Mouse (Mus musculus): ENCODE measurements at regions not wholly inside any gene's neighbourhood (a gene's known extent, or its start where the extent isn't known, plus 50 kb on each side); places are given as distances from the start of the nearest gene placed in this dataset.
A peak's percentile ranks its signal among the peaks of the same experiment; 100 is the strongest.

DNA sequence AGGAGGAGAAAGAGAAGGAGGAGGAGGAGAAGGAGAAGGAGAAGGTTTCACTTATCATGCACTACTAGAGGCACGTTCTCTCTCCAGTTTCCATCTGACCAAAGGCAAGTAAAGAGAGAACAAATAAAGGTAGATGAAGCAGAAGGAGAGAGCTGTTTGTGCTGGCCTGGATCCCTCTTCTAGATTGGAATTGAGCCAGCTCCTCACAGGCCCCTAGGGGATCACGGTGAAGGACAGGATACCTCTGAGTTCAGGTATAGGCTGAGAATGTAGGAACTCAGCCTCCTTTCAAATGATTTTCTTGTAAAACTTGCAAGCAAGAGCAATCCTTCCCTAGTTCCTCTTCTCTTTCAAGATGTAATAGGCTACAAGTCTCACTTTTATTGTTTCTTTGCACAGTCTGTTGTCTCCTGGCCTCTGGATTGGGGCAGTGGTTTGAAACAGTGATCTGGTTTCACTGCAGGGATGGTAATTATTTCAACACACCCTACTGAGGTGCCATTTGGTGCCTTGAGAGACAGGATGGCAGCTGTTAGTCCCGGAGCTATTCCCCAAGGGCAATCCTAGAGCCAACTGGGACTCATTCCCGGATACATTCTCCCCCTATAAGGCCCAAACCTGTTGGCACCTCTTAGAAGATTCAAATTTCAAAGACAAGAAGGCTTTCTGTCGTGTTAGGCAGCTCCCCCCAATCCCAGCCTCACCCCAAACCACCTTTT is 134.8 kb downstream of the Gm9817 start:
- DNase-seq (ENCODE audit: inconsistent ontology term): no peak

DNA sequence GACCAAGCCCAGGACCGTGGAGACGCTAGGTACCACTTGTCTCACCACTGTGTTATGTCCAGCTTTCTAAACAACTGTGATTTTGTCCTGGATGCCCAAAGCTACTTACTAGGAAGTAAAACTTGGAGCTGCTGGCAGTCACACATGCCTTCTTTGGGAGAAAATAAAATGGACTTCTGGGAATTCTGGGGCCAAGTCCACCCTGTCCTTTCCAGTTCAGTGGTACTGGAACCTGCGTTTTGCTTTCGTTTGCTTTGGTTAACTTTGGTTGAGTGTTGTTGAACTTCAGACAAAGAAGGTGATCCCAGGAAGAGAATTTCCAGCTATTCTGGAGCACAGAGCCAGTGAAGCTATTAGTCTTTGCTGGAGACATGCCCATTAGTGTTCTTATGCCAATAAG is 139.8 kb downstream of the Gm9817 start:
- DNase-seq (ENCODE audit: inconsistent ontology term): no peak

DNA sequence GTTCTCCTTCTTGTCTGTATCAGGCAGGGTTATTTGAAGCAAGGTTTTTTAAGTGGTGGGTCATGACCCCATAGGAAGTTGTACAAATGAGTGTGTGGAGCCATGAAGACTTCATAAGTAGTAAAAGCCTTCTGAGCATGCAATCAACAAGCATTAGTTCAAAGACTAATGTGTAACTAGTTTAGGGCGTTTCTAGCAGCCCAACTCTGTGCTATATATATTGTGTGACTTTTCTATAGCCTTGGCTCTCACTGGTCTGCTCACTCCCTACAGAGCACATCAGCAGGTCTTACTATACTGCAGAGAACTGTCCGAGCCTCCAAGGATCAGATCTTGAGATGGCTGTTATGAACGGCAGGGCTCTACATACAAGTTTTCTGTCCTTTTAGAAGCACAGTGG is 141.2 kb downstream of the Gm9817 start:
- no peak for DNase-seq (ENCODE audit: inconsistent ontology term)

DNA sequence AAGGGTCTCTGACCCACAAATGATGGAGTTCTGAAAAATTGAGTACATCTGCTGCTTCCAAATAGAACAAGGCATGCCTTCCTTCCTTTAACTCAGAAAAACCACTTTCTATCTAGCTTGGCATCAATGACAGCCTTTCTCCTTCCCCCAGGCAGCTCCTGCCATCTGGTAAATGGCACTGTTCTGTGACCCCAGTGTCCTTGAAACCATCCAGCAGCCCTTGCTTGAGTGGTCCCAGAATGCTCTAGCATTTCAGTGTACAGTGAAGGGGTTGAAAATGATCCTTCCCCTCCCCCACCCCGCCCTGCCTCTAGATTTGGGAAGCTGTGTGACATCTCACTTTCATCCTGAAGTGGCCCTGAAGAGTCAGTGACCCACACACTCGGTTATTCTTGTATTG is 152.3 kb downstream of the Gm9817 start:
- no peak for DNase-seq (ENCODE audit: inconsistent ontology term)

DNA sequence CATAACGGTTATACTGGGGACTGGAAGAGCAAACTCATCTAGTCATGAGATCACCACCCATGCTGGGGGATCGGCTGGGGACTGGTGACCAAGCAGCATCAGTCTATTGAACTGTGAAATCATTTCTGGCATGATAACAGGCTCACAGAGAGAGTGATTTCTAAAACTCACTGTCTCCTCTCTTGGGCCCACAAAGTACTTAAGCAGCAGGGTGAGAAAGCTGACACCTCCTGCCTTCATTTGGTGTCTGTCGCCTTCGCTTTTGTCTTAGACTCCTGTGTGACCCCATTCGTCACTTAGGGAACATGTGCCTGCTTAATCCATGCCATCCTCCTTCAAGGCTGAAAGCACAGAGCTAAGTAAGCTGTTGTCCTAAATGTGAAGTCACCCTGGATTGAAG is 154.3 kb upstream of the Mylip start:
- peak; percentile 11 for DNase-seq (ENCODE audit: inconsistent ontology term)

DNA sequence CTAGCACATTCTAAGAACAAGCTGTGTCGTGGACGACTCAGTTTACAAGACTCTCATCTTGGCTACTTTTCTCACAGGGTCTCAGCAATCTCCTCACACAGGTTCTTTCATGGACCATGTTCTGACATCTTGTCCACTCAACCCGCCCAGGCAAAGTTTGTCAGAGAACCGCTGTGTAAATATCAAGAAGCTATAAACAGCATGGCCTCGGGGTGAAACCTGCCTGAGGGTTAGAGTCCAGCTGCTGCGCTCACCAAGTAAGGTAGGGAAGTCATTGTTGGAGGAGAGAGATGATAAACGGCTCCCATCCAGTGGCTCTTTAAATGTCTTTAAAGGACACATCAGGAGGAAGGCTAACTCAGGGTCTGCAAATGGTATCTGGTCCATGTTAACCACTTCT is 151.3 kb upstream of the Mylip start:
- DNase-seq (ENCODE audit: inconsistent ontology term): no peak

DNA sequence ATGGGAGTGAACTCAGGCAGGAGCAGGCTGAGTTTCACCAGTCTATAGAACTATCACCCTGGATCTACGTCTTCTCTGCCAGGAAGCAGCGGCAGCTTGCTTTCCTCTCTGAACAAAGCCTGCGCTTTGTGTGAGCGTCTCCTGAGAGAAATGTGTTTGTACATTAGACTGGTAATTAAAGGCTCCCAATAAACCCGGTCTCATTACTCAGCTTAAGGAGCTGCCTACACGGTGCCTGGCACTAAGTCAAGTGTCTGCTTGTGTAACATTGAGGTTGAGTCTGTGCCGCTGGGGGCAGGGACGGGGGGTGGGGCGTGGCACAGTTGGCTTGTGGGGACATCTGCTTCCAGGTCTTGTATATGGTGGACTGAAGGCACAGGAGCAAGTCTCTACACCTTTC is 150.4 kb upstream of the Mylip start:
- peak; percentile 64 for DNase-seq (ENCODE audit: inconsistent ontology term)

DNA sequence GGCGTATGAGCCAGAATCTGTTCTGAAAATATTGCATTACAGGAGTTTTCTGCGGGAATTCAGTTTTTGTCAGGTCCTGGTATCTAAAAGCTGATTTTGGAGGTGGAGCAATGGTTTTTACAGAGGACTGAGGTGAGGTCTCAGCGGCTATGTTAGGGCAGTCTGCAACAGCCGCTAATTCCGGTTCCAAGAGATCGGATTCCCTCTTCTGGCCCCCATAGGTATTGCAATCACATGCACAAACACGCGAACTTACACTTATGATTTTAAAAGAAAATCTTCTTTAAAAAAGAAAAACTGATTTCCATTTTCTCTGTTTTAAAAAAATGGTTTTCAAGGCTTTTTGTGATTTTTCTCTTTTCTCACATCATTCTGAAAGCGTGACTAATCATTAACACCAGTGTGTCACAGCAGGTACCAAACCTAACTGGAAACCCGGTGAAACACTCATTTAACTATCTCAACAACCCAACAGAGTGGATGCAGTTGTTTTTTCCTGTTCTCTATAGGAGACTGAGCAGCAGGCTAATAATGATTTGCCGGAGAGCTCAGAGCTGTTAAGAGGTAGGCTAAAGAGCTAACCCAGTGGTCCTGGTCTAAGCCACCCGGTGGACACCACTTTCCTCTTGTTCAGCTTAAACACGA is 149.4 kb upstream of the Mylip start:
- DNase-seq (ENCODE audit: inconsistent ontology term): no peak

DNA sequence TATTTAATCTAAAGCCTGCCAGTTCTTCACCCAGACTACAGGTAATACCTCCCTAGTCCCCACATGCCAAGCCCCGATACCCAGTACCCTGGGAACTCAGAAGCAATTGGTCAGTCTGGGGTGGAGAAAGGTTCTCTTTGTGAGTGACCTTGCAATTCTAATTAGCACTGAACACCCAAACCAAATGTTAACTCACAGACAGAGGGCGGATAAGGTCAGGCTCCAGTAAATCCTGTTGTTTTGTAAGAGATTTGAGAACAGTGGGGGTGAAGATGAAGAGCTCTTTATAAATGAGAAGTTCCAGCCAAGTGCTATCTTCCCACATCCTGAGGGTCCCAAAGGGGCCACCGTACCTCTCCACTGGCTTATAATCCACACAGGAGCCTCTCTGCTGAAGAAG is 147.3 kb upstream of the Mylip start:
- no peak for DNase-seq (ENCODE audit: inconsistent ontology term)

DNA sequence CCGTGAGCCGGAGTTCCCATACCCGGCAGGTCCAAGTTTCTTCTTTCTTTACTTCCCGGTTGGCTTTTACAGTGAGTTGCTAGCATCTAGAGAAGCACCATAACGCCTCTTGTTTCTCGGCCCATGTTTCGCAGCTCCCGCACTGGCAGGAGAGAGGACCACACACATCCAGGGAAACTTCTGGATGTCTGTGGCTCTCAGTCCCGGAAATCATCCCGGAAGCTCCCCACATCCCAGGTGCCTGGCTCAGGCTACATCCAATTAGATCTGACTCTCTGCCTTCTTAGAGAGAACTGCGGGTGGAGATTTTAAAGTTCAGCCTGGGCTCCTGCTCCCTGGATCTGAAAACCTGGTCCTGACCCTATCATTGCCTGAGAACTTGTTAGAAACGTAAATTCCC is 146.8 kb upstream of the Mylip start:
- DNase-seq (ENCODE audit: inconsistent ontology term): no peak

DNA sequence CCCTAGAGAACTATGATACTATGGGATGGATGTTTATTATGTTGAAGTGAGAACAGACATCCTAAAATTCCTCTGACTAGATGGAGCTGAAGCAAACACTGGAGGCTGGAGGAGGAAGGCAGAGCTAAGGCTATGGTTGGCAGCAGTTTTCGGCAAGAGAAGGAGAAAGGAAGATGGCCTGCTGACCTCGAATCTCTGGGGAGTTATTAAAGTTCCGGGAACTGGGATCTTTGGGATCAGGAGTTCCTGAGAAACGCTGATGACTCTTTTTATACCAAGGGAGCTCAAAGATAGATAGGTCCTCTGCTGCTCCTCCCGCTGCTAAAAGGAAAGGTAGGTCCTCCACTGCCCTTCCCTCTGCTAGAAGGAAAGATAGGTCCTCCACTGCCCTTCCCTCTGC is 143.9 kb upstream of the Mylip start:
- no peak for DNase-seq (ENCODE audit: inconsistent ontology term)

DNA sequence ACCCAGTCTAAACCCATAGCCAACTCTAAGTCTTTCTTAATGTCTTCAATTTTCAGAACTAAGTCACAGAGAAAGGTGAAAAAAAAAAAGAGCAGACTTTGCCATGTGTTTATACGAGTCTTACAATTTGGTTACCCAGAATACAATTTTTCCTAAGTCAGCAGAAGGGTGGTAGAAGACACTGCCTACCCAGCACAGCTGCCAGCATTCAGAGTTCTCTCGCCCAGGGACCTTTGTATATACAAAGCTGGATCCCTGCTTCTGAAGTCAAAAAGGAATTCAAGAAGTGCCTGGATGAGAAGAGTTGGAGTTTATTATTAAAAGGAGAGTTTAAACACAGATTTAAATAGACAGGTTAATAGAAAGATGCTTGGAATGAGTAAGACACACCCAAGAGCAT is 143.2 kb upstream of the Mylip start:
- no peak for DNase-seq (ENCODE audit: inconsistent ontology term)

DNA sequence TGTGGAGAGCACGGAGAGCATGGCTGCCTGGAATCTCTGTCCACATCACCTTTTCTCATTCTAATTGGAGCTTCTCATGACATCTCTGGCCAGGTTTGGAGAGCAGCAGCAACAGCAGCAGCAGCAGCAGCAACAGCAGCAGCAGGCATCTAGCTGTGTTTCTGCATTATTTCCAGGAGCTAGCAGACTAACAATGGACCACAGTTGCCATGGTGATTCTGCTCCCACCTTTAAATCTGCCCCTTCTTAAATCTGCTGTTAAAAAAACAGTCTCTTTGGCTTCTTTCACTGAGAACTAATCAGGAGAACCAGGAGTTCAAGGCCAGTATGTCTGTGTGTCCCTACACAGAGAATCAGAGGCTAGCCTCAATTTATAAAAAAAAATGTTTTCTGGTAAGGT is 139.5 kb upstream of the Mylip start:
- no peak for DNase-seq (ENCODE audit: inconsistent ontology term)

DNA sequence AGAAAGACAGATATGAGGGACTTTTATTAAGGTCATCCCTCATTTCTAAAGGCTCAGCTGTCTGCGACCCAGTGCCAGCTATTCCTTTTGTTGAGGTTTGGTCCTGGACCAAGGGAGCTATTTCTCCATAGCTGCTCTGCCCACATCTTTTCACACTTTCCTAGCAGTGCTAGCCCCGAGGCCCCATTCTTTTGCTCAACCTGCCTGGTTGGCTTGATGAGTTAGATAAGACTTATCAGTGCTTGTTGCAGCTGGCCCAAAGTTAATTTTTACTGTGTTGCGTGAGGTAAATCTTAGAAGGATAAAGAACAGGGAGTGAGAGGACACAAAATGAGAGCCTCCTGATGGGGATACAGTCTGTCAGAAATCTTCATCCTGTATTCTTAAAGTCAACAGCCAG is 138.5 kb upstream of the Mylip start:
- peak; percentile 50 for DNase-seq (ENCODE audit: inconsistent ontology term)

DNA sequence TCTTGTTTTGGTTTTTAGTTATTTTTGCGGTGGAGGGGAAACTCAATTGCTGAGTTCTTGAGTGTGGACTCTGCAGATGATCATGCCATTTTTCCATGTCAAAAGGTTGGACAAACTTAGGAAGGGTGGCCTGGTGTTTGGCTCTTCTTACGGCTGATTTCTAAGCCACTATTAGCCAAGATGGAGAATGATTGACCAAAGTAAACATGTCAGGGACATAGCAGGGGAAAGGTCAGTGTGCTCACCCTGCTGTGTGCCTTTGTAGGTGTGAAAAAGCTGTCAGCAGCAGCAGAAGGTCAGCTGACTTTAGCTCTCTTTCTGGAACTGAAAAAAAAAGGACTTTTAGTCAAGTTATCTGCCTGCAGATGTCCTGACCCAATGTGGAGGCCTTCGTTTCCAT is 137.4 kb upstream of the Mylip start:
- no peak for DNase-seq (ENCODE audit: inconsistent ontology term)

DNA sequence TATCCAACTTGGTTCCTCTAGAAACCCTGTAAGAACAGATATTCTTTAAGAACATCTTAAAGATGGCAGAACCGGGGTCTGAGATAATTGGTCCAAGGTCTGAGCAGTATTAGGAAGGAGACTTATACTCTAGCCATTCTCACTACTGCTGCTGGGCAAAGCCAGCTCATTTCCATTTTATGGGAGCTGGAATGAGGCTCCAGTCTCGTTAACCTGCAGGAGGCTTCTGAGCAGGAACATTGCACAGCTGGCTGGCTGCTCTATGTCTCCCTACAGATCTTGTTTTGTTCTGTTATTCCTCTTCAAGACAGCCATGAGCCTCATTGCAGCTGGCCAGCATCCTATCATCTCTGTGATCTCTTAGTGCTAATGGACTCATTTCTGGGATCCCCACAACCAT is 136.3 kb upstream of the Mylip start:
- no peak for DNase-seq (ENCODE audit: inconsistent ontology term)

DNA sequence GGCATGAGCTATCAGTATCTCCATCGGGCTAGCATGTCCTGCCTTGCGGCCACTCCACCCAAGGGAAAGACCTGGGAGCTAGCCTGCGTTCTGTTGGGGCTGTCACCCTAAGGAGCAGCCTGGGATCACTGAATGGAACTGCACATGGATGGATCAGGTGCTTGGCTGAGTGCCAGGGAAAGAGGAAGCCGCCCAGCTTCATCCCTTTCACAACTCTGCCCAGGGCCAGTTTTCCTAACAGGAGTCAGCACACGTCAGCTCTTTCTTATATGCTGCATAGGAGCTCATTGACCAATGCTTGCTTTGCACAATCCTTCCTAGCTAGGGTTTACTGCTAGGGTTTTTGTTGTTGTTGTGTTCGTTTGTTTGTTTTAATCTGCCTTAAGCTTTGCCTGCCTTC is 134.3 kb upstream of the Mylip start:
- no peak for DNase-seq (ENCODE audit: inconsistent ontology term)

DNA sequence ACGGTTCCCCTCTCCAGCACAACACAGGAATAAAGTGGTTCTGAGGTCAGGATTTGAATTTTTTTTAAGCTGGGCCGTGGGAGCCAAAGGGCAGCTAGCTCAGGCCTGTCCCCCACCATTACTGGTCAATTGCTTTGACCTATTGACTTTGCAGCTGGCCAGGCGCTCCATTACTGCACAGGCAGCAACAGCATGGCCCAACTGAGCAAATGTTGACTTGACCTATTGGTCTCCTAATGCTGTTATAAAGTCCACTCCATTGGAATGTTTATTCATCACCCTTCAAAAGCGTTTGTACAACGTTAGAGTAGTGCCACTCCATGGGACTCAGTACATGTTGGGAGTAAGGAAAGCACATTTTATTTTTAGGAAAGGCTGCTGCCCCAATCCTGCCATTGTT is 127.5 kb upstream of the Mylip start:
- DNase-seq (ENCODE audit: inconsistent ontology term): no peak

DNA sequence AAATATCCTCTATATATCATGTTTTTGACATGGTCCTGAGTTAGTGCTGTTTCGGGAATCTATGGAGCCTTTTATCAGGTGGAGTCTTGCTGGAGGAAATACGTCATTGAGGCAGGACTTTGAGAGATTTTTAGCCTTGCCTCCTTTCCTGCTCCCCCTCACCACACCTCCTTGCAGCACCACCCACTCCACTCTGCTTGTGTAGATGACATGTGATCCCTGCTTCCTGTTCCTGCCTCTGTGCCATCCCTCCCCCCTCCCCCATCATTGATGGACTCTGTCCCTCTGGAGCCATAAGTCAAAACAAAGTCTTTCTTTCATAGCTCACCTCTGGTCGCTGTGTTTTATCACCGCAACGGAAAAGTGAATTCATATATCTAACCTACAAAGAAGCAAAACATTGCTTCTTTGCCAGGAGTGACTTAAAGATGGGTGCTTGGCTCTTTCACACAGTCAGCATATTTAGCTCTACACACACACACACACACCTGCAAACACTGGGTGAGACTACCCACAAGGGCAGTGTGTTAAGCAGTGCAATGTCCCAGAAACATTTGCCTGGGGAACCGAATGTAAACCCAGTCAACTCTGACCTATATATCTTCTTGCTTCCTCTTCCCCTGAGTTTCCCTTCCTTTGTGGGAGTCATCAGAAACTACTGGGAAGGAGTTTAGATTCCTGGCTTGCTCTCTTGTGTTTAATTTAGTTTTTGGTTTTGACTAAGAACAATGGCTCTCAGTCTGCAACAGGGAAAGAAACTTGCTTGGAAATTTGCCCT is 123.1 kb upstream of the Mylip start:
- no peak for DNase-seq (ENCODE audit: inconsistent ontology term)

DNA sequence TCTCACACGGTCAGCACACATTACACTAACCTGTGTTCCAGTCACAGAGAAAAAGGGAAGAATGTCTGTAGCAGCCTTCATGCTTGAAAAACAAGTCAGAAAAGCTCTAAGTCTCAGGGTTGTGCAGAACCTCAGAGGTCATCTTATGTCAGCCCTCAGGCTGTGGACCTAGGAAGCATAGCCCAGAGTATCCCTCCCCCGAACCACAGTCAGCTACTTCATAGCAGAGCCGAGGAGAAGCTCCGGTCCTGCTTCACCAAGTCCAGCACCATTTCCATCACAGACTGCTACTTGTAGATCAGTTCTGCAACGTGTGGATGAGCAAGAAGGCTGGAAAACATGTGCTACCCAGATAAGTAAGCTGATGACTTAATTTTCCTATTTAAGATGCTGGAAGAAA is 122.1 kb upstream of the Mylip start:
- no peak for DNase-seq (ENCODE audit: inconsistent ontology term)

DNA sequence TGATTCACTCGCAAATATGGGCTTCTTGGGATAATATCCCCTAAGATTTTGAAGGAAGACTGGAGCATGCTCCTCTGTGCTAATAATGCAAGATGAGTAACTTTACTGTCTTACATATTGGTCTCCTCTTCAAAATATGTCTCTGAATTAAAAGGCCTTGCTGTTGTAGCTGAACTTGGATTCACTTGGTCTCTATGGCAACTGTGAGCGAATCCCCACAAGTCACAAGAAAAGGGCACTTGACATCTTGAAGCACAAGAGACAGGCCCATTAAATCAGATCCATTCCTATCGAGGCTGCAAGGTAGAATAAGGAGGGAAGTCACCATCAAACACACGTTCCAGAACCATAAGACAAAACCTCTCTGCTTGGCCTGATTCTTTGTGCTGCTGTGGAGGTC is 121.6 kb upstream of the Mylip start:
- no peak for DNase-seq (ENCODE audit: inconsistent ontology term)

DNA sequence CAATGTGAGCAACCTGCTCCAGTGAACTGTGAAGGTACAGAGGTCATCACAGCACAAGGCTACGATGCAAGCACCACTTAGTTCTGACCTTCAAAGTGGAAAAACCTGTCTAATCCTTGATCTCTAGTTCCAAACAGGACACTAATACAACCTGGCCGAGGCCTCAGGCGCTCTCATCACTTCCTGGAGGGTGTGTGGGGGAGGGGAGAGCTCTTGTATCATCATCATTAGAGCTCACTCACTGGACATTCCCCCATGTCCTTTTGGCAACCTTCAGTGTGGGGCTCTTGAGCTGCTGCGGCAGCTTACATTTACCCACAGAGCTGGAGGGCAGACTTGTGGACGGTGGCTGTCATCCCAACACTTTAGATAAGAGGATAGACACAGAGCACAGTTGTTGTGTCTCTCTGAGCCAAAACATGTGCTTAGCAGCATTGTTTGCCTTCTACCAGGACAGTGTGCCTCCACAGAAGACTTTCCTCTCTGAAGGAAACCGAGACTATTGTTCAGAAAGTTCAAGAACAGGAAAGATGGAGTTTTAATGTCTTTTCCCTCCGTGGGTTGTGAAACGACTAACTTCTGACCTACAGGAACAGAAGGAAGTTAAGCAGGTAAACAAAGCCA is 115.2 kb upstream of the Mylip start:
- DNase-seq (ENCODE audit: inconsistent ontology term): no peak

DNA sequence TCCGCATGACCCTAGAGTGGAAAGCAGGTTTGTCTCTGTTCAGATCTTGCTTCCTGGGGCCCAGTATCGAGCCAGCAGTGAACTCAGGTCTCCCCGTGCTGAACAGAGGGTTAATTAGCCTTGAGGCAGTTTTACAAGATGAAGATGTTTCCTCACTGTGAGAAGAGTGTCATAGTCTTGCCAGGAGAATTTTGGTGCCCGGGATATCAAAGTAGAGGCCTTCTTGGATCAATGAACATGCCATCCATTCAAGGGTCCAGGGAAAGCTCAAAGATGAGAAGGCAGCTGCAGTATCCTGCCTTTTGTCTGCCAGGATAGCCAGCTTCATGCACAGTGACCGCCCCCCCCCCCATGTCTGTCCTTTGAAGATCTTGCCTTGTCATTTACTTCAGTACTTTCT is 114.2 kb upstream of the Mylip start:
- DNase-seq (ENCODE audit: inconsistent ontology term): no peak
